Mouse (Mus musculus): ENCODE data around the gene Capzb. TPM values are rescaled to one million over a fixed set of nuclear protein-coding genes. Genes with fewer than 3 reads are reported as not detected.
A peak's percentile ranks its signal among the peaks of the same experiment; 100 is the strongest.

The Capzb gene
- total RNA-seq, 4 experiments from 2014 or later: 354 to 406 (median 379) TPM

DNA sequence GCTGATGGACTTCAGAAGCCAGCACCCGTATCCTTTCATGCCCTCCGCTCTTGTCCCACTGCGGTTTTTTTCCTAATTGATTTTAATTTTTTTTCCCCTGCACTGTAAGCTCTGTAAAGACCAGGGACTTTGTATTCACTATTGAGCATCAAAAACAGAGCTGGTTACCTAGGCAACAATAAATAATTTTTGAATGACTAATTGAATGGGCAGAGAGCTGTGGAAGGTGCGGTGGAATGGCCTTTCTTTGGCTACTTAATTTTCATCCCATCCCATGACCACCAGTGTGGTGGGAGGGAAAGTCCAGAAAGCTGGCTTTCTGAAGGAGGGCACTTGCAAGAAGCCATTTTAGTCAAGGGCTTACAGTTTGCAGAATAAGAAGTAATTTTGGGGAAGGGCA lies 41.6 kb downstream of the Capzb start:
- no peak for DNase-seq (ENCODE audit: low spot score)

DNA sequence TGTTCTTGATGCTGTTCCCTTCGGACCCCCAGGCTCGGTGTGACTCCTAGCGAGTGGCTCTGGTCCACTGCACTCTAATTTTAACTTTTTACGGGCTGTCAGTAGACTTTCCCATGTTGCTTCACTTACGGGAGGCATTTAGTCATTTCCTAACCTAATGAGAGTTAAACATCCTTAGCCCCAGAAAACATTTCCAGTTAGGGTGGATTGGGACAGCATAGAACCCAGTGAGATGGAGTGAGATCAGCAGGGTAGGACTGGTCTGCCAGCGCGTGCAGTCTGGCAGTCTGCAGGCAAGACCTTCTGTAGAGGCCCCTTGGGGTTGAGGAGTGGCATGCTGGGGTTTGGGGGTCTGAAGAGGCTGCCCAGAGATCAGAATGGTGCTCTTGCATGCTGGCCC lies 42.9 kb downstream of the Capzb start:
- DNase-seq (ENCODE audit: low spot score): no peak

DNA sequence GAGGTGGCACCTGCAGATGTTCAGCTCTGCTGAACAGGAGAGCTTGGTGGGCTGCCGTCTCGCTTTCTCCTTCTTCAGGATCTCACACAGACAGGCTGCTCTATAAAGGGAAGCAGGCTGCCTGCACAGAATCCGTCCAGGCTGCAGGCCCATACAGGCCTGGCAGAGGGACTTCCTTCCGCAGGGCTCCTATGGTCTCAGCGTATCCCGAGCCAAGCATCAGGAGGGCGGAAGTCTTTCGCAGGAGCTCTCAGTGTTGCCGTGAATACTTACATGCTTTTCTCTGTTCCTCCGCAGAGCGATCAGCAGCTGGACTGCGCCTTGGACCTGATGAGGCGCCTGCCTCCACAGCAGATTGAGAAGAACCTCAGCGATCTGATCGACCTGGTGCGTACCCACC lies 45.9 kb downstream of the Capzb start:
- no peak for DNase-seq (ENCODE audit: low spot score)

DNA sequence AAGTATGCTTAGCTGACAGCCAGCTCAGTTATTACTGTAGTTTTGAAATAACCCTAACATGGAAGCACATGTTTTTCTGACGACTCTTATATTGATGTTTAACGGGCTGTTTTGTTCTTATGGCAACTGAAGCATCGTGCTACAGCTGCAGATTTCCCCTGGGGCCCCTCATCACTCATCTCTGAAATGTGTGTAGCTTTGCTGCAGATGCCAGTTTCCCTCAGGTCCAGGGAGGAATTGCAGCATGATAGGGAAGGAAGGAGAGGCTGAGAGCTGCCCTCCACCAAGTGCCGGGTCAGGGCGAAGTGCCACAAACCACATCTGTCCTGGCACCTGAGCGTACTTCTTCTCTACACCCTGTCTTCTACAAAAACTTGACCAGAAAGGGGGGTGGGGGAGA lies 47.6 kb downstream of the Capzb start:
- DNase-seq (ENCODE audit: low spot score): no peak

DNA sequence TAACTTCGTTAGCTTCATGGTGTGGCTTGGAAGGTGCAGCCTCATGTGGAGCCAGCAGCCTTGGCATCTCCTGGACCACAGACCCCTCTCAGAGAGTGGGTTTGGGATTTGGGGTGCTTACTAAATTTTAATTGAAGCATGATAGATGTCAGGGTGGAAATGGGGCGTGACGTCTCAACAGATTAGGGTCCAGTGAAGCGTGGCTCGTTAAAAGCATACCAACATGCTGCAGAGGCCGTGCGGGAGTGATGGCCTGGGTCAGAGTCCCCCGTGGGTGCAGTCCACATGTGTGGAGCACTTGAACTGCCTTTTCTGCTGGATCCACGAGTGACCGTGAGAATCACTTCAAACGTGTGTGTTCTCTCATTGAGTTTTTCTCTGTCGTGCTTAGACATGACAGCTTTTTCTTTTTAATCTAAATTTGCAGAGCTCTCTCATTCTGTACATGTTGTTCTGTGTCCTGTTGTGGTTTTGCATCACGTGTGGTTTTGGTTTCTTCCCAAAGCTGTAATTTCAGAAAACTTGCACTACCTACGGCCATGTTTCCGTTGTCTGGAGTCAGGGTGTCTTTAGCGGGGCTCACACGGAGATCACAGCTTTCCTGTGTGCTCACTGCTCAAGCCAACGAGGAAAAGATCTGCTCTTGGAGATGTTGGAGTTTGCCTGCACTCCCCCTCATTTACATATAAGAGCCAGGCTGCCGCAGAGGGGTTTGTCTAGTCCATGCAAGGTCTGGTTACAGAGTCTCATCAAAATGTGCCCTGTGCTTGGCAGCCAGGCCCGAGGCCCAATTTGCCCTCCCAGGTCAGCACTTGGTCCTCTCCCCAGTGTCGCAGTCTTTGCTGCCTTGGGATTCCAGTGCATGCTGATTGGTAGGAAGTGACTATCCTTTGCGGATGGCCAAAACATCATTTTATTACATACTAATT lies 49.2 kb downstream of the Capzb start:
- DNase-seq (ENCODE audit: low spot score): no peak

DNA sequence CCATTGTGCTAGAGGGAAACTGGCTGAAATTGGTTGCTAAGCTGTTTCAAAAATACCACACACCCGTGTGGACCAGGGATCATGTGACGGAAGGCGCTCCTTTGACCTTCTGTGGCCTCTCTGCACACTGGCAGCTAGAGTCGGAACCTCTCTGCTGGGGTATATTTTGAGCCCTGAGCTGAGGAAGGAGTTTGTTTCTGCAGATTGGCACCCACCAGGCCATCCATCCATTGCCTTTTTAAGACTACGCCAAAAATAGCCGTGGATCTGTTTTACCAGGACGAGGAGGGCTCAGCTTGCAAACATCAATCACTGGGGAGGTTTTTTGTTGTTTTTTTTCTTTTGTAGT lies 49.9 kb downstream of the Capzb start:
- peak; percentile 65 for DNase-seq (ENCODE audit: low spot score)

DNA sequence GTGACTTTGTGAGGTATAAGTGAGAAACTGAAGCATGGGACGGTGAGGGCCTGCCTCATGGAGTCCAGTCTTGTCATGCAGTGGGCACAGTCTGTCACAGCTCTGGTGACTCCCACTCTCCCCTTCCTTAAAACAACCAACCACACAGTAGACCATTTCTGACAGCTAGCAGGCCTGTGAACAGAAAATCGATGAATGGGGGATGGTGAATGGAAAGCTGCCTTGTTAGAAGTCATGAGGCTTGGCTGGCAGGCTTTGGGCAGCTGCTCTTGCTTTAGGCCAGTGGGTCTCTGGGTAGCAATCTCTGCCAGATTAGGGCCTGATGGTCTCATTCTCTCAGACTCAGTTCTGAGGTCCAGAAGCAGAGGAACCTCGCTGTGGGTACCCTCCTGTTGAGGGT lies 51.5 kb downstream of the Capzb start:
- DNase-seq (ENCODE audit: low spot score): no peak

DNA sequence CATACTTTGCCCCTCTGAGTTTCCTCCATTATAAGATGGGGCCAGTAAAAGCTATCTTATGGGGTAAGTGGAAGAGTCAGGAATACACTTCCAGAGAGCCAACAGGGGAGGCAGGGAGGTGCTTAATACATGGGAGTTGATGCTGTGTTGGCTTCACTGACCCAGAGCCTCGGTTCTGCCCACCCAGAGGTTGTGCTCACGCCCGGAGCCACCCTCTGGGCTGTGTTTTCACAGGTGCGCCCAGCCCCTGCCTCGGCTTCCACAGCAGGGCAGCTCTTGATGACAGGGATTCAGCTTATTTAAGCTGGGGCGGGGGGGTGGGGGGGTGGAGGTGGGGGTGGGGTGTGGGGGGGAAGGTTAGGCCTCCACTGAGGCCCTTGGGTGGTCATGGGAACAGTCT lies 52.1 kb downstream of the Capzb start:
- no peak for DNase-seq (ENCODE audit: low spot score)

DNA sequence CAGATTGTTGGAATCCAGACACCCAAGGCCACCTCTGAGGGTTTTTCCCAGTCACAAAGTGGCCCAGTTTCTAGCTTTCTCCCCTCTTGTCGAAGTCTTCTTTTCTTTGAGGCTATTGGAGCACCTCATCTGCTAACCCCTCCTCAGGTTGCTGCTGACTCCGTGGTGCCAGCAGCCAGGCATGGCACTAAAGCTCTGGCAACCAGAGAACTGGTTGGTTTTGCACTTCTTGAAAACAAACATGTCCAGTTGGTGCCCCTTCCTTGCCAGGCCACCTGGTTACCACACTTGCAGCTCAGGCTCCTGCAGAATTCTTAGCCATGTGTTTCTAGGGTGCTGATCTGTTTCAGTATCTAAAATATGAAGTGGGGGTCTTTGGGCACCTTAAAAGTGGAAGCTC lies 52.8 kb downstream of the Capzb start:
- no peak for DNase-seq (ENCODE audit: low spot score)

DNA sequence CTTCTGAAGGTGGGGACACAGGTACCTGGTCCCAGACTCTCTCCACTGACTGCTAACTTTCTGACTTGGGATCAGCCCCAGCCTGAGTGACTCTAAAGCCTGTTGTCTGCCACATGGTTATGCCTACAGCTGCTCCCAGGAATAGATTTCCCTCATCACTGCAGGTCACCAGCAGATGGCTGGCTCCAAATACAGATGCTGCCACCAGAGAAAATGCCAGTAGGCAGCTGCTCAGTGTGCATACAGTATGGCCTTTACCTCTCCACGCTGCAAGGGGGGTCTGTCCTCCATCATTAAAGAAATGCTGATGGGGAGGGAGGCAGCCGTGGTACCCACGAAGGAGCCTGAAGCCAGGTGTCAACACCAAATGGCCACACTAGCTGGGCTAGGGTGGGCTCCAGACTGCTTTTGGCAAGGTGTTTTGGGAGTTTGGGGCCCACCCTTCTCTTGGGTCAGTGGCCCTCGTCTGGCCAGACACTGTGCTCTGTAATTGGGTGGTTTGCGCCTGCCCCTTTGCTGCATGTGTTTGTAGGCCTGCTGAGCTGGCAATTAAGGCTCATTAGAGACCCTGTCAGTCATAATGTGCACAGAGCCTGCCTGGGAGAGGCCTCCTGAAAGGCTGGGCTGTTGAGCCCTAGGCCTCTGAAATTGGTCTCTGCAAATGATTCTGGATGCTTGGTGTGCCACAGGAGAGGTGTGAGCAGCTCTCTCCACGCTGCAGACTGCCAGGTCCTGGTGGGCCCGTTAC lies 53.6 kb downstream of the Capzb start:
- no peak for DNase-seq (ENCODE audit: low spot score)

DNA sequence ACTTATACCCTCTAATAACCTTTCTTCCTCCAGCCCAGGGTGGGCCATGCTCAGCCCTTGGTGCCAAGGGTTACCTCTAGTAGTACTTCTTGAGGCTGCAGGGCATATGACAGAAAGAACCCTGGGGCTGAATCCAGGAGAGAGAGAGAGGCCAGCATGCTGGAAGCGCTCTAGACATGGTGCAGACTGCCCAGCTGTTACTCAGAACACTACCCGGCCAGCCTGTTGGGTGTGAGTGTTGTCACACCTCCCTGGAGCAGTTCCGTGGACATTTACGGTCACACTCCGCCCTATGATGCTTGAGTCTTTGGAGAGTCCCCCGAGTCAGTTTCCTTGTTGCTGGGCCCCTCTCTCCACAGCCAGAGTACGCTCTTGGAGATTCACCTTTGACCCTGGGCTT lies 55.3 kb downstream of the Capzb start:
- no peak for DNase-seq (ENCODE audit: low spot score)

DNA sequence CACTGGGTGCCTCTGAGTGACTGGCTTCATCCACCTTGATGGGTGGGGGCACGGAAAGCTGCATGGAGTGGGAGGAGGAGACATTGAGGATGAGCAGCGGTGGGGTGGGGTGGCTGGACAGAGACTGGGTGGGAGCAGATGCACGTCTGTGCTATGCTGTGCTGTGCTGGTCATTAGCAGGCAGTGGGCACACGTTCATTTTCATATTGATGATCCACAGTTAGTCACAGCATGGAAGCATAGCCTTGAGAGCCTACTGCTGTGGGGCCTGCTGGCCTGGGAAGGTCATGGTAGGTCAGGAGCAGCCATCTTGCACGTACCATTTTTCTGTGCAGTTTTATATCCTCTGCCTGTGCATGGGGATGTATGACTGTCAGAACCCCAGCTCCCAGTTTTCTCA lies 56.0 kb downstream of the Capzb start:
- no peak for DNase-seq (ENCODE audit: low spot score)

DNA sequence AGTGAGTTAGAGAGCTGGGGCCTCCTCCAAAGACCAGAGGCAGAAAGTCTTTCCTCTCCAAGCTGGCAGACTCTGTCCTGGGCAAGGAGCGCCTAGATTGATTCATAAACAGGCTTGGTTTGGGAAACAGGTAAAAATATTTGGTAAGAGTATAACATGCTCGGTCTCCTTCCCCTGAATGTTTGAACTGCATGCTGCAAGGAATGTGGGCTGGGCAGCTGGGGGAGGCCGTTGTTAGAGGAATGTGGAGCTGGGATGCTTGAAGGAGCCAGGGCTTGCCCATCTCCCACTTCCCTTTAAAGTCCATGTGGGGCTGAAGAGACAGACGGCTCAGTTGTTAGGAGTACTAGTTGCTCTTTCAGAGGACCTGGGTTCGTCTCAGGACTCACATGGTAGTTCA lies 57.3 kb downstream of the Capzb start:
- no peak for DNase-seq (ENCODE audit: low spot score)

DNA sequence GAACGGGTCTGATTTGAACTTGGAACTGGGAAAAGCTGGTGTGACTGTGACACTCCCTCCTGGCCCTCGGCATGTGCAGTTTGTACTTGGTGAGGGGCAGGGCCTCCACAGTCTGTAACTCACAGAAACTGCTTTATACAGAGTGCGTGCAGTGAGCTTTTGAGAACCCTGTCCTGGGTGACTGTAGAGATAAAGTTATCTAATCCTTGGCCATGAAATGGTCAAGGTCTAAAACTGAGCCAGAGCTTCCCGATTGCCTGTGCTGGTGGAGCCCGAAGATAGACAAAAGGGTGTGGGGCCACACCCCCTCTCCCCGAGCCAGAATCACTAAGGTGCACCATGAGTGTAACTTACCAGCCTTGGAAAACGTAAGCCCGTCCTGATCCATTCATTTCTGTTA lies 58.2 kb downstream of the Capzb start:
- DNase-seq (ENCODE audit: low spot score): no peak

DNA sequence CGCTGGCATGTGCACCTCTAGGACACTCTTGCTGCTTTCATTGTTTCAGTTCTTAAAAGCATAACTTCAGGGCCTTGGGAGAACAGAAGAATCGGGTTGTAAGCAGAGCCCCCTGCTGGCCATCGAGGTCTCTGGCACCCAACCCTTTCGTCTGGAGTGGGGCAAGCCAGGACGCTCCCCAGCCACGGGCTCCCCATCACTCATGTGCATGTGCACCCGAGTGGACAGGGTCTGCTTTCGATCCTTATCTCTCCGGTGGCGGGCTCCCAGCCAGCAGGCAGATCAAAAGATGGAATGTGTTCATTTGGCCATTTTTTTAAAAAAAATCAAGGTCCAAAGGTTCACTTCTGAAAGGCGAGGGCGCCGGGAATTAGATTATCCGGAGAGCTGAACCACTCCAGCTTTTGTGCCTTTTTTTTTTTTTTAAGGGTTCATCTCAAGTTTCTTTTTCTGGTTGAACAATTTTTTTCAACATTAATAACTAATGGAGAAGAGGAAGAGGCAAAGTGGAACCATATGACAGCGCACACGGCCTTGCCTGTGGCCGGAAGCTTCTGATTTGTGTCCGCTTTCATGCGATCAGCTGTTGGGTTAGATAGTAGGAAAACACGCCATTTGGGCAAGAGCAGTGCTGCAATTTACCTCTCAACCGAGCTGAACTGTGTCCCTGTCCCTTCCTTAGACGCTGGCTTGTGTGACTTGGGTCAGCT lies 59.5 kb downstream of the Capzb start:
- DNase-seq (ENCODE audit: low spot score): peak; percentile 83

DNA sequence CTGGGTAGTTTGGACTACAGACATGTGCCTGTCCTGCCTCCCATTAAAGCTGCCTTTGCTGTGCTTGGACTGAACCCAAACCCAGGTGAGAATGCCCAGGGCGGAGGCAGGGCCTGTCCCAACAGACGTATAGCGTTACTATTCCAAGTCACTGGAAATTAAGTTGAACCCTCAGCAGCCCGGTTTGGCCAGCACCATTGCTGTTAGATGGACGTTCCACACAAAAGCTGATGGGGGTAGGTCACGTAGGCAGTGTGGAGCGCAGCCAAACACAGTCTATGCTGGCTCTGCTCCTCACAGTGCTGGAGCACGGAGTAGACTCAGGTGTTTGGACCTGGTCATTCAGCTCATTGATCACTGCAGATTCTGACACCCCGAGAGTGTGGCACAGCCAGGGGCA lies 60.5 kb downstream of the Capzb start:
- no peak for DNase-seq (ENCODE audit: low spot score)

DNA sequence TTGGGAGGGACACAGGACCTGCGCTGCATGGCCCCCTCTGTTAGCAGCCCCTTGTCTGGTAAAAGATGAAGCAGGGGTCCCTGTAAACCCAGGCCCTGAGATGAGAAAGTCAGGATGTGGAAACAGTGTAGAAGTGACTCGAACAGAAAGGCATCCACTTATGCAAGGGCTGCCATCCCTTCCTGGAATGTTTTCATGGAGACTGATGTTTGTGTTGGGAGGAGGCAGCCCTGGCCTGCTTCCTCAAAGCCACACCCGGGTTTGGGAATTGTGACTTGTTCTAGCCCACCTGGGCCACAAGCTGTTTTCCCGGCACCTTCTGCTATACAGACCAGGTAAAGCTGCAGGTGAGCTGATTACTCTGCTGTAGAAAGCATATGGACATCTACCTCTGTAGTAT lies 63.4 kb downstream of the Capzb start:
- DNase-seq (ENCODE audit: low spot score): no peak

DNA sequence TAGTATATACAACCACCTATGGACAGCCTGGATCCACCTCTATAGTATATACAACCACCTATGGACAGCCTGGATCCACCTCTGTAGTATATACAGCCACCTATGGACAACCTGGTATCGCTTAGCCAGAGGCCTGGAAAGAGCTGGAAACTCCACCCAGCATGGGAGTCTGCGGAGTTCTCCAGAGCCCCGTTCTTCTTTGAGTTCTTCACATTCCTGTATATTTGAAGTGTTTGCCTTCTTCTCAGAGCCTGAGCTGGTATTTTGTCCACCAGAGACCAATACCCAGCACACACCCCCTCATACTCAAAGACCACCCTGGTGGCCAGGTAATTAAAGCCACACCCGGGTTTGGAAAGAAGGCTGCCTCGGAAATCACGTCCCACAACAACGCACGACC lies 64.0 kb downstream of the Capzb start:
- DNase-seq (ENCODE audit: low spot score): no peak

DNA sequence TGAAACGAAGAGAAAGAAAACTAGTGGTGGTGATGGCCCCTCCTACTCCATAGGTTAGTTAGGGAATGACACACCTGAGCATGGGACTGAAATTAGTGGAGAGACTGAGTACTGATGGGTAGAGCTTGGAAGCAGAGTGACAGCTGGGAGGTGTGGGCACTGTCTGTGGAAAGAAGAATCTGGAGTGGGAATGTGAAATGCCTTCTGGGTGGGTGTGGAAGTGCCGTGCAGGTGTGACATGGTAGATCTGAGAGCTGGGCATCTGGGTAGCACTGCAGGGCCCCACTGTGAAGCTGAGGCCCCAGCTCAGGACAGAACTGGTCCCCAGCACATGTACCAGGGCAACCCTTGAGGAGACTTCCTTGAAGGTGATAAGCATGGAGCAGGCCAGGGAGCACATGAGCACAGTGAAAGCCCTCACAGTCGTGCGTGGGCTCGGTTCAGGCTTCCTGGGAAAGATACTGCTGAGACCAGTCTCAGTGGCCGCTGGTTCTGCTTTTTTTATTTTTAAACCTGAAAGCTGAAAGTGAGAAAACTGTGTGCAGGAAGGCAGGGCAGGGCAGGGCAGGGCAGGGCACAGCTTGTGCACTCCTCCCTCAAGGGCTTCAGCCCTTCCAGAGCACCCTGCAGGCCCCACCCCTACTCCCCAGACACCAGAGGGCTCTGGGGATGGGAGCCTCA lies 66.1 kb downstream of the Capzb start:
- no peak for DNase-seq (ENCODE audit: low spot score)

DNA sequence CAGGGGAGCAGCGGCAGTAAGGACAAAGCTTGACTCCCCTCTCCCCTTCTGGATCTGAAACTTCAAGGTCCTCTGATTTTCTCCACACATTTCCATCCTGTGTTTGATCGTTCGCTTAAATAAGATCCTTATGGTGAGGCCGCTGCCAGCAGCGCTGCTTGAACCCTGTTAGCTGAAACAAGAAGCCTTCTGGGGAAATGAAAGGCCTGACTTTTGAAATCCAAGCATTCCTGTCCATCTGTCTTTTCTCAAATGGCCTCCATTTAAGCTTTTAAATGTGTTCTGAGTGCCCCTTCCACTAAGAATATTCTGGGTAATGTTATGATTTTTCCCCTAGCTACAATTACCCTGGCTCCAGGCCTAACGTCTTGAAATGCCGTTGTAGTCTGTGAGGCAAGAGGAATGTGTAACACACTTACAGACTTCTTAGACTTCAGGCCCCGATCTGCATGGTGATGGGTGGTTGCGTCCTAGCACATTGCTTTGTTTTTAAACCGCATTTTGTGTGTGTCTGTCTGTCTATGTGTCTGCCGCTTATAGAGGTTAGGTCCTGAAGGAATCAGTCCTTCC lies 66.7 kb downstream of the Capzb start:
- DNase-seq (ENCODE audit: low spot score): no peak

DNA sequence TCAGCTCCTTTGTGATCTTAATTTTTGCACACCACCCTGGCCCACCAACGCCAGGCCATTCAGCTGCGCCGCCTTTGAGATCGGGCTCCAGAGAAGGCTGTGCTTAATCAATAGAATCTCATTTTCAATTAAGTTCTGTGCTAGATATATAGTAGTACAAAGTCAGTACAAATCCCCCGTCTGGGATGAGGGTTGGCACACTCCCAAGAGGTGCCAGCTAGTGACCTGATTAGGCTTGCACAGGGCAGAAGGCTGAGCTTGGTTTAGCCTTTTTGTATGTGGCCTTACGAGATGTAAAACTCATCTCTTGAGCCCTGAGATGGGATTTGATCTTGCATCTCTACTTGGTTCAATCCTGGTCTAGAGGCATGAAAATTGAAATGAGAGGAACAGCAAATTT lies 70.3 kb downstream of the Capzb start:
- DNase-seq (ENCODE audit: low spot score): no peak

Measured in heart, adult 8-10 months (tissue).